ENCODE assay signal across 12 mouse cellular contexts in genomic region chr16:65828141-65828565, GRCm38 (mm10). TPM values are rescaled to one million over a fixed set of nuclear protein-coding genes. Genes with fewer than 3 reads are reported as not detected.
DNase-seq lines count a peak whose midpoint lies in the region; ATAC-seq and TF ChIP-seq lines count a peak whose summit lies in the region.
"Had no signal": no experiment of that assay in that cellular context is flagged by ENCODE, and none has a peak within 500 bp of the region (broad histone marks: within the 10 kb centered on the region; RNA-seq: fewer than 3 reads in every experiment).

No protein-coding gene starts in this region.

- no peak overlapping the region for H3K9ac ChIP-seq in lung, embryonic 15.5 days
- H3K9ac ChIP-seq in stomach, postnatal 0 days (ENCODE audit: low read length) = no peak overlapping the region

- TF ChIP-seq POLR2A in kidney, adult 2 months (IDR thresholded peaks at IDR 0.05; ENCODE audit: low read depth, low read length) = no peak

- no peak for TF ChIP-seq CTCF in kidney, adult 2 months (conservative IDR thresholded peaks at IDR 0.05; ENCODE audit: insufficient read depth, insufficient read length, low read depth, low read length)
- TF ChIP-seq CTCF in stomach, postnatal 0 days (IDR thresholded peaks at IDR 0.05; ENCODE audit: low read depth) = no peak

- H3K4me2 ChIP-seq in lung, embryonic 15.5 days = no peak overlapping the region; the same call in 1 of the 2 replicates
- H3K4me2 ChIP-seq in stomach, postnatal 0 days (replicated peaks; ENCODE audit: low read depth) = no peak overlapping the region

- no peaks in the 10 kb centered on the region for H3K4me1 ChIP-seq in kidney, adult 2 months (ENCODE audit: control insufficient read depth, insufficient read depth, low read length)
- no peaks in the 10 kb centered on the region for H3K4me1 ChIP-seq in lung, embryonic 15.5 days
- H3K4me1 ChIP-seq in stomach, postnatal 0 days (replicated peaks; ENCODE audit: control insufficient read depth, insufficient read depth) = no peaks in the 10 kb centered on the region

- H3K9me3 ChIP-seq in lung, embryonic 15.5 days = no peaks in the 10 kb centered on the region
- H3K9me3 ChIP-seq in stomach, postnatal 0 days (ENCODE audit: control insufficient read depth, low read length) = no peaks in the 10 kb centered on the region

- no peaks in the 10 kb centered on the region for H3K36me3 ChIP-seq in kidney, adult 2 months (ENCODE audit: control insufficient read depth, insufficient read depth, low read length)
- no peaks in the 10 kb centered on the region for H3K36me3 ChIP-seq in lung, embryonic 15.5 days
- no peaks in the 10 kb centered on the region for H3K36me3 ChIP-seq in stomach, postnatal 0 days (ENCODE audit: control insufficient read depth, insufficient read depth, low read length)

- no peak for TF ChIP-seq EP300 in stomach, postnatal 0 days (optimal IDR thresholded peaks at IDR 0.05)

- H3K27me3 ChIP-seq in kidney, adult 2 months (replicated peaks; ENCODE audit: control insufficient read depth, insufficient read depth, low read length) = no peaks in the 10 kb centered on the region
- no peaks in the 10 kb centered on the region for H3K27me3 ChIP-seq in lung, embryonic 15.5 days
- H3K27me3 ChIP-seq in stomach, postnatal 0 days (ENCODE audit: control insufficient read depth, insufficient read depth, low read length) = no peaks in the 10 kb centered on the region

- WGBS in kidney, adult 2 months = 72% methylated on average over 9 of the region's 9 CpGs
- WGBS in lung, embryonic 15.5 days = 58% methylated on average over 9 of the region's 9 CpGs
- 64% methylated on average over 9 of the region's 9 CpGs for WGBS in stomach, postnatal 0 days

- H3K4me3 ChIP-seq in kidney, adult 2 months (ENCODE audit: insufficient read depth, low read depth, low read length) = no peak overlapping the region
- no peak overlapping the region for H3K4me3 ChIP-seq in lung, embryonic 15.5 days
- no peak overlapping the region for H3K4me3 ChIP-seq in stomach, postnatal 0 days (ENCODE audit: low read depth, low read length)

- peak; percentile 72 for ATAC-seq in lung, embryonic 15.5 days (ENCODE audit: borderline replicate concordance, extremely low read depth, low FRiP score, low TSS enrichment)
- no peak for ATAC-seq in granulocyte monocyte progenitor cell, adult 5-6 weeks (replicated peaks; ENCODE audit: poor library complexity, severe bottlenecking)
- no peak for ATAC-seq in stomach, postnatal 0 days (ENCODE audit: low FRiP score, low TSS enrichment)
- ATAC-seq: forebrain, embryonic 14.5 days; intestine, postnatal 0 days had no signal

- intact Hi-C loops in gastrocnemius, postnatal 36 days (cut with DNase I) = no loop called here

- H3K27ac ChIP-seq in kidney, adult 2 months (ENCODE audit: insufficient read depth, low read depth, low read length) = no peak overlapping the region
- H3K27ac ChIP-seq in lung, embryonic 15.5 days = no peak overlapping the region
- no peak overlapping the region for H3K27ac ChIP-seq in stomach, postnatal 0 days (replicated peaks)

- DNase-seq in kidney, adult 2 months = peak; percentile 40
- DNase-seq in kidney, adult 8-10 months = no peak
- DNase-seq in R1 (ENCODE audit: low read depth, low spot score) = peak; percentile 10
- peak; percentile 47 to 67 for DNase-seq in gastrocnemius, postnatal 36 days
- no peak for DNase-seq in spleen, adult 18-20 months
- no peak for DNase-seq in stomach, postnatal 0 days (ENCODE audit: low spot score)
- DNase-seq: adrenal gland, postnatal 25 days had no signal

RNA-seq across cellular contexts. Expression of gene Vgll3, which starts 13.1 kb away (rescaled TPM):
- polyA plus RNA-seq in kidney, adult 2 months (2012; rRNA removed) = 2.9 and 3.1 TPM in 2 replicates
- 1 to 10 TPM; 5.6 to 5.8 TPM for total RNA-seq in gastrocnemius, postnatal 36 days (2021)
- 2.6 and 2.7 TPM in 2 replicates for polyA plus RNA-seq in lung, embryonic 15.5 days (2015; fragmentation: Nextera tagmentation; extraction: Ambion mirVana)
- total RNA-seq in granulocyte monocyte progenitor cell, adult 5-6 weeks (2014; fragmentation: Nextera tagmentation) = not detected in 2 replicates
- total RNA-seq in granulocyte monocyte progenitor cell, adult 5-6 weeks (2017) = not detected in 2 replicates
- polyA plus RNA-seq in stomach, postnatal 0 days (2015; fragmentation: Nextera tagmentation; extraction: Ambion mirVana) = 9.2 and 9.8 TPM in 2 replicates
- total RNA-seq: hematopoietic stem cell, adult 5-6 weeks had no signal

Comparison
In these comparisons a context has a peak if more than half of its experiments do, and no peak if none do; other contexts are left out.
1. DNase-seq: peak in kidney, adult 2 months (single experiment), R1 (single experiment) and gastrocnemius, postnatal 36 days (2 of 2); none in kidney, adult 8-10 months (0 of 2), spleen, adult 18-20 months (0 of 2) and stomach, postnatal 0 days (single experiment).